Mouse (Mus musculus): ENCODE measurements around the gene Cdk14. TPM values are rescaled to one million over a fixed set of nuclear protein-coding genes. Genes with fewer than 3 reads are reported as not detected.

Cdk14 gene
- polyA plus RNA-seq, 1 experiment = 8.9 TPM

- DNase-seq (ENCODE audit: low read depth) = no peak
Observed at GRCm38 (mm10) chr5:4853503-4853902, 566.6 kb downstream of the Cdk14 start.

GRCm38 (mm10) chr5:4852711-4853320, 567.3 kb downstream of the Cdk14 start:
- no peak for DNase-seq (ENCODE audit: low read depth)

- DNase-seq (ENCODE audit: low read depth) = no peak
Observed at GRCm38 (mm10) chr5:4851934-4852710, 568.0 kb downstream of the Cdk14 start.

GRCm38 (mm10) chr5:4851245-4851933, 568.7 kb downstream of the Cdk14 start:
- no peak for DNase-seq (ENCODE audit: low read depth)

GRCm38 (mm10) chr5:4834819-4835480, 585.2 kb downstream of the Cdk14 start:
- no peak for DNase-seq (ENCODE audit: low read depth)

- no peak for DNase-seq (ENCODE audit: low read depth)
Observed at GRCm38 (mm10) chr5:4833940-4834339, 586.2 kb downstream of the Cdk14 start.

GRCm38 (mm10) chr5:4826886-4827285, 593.2 kb downstream of the Cdk14 start:
- DNase-seq (ENCODE audit: low read depth) = no peak

GRCm38 (mm10) chr5:4825951-4826350, 594.2 kb downstream of the Cdk14 start:
- DNase-seq (ENCODE audit: low read depth) = no peak

GRCm38 (mm10) chr5:4825076-4825475, 595.0 kb downstream of the Cdk14 start:
- DNase-seq (ENCODE audit: low read depth) = no peak

GRCm38 (mm10) chr5:4824171-4824570, 595.9 kb downstream of the Cdk14 start:
- no peak for DNase-seq (ENCODE audit: low read depth)

GRCm38 (mm10) chr5:4822041-4822440, 598.1 kb downstream of the Cdk14 start:
- no peak for DNase-seq (ENCODE audit: low read depth)

- no peak for DNase-seq (ENCODE audit: low read depth)
Observed at GRCm38 (mm10) chr5:4821368-4821771, 598.7 kb downstream of the Cdk14 start.

- no peak for DNase-seq (ENCODE audit: low read depth)
Observed at GRCm38 (mm10) chr5:4816981-4817380, 603.1 kb downstream of the Cdk14 start.

- DNase-seq (ENCODE audit: low read depth) = no peak
Observed at GRCm38 (mm10) chr5:4814465-4815204, 605.5 kb downstream of the Cdk14 start.

- DNase-seq (ENCODE audit: low read depth) = no peak
Observed at GRCm38 (mm10) chr5:4813357-4813756, 606.8 kb downstream of the Cdk14 start.

- no peak for DNase-seq (ENCODE audit: low read depth)
Observed at GRCm38 (mm10) chr5:4812036-4812729, 607.9 kb downstream of the Cdk14 start.

GRCm38 (mm10) chr5:4805228-4805627, 614.9 kb downstream of the Cdk14 start:
- no peak for DNase-seq (ENCODE audit: low read depth)

GRCm38 (mm10) chr5:4803708-4804107, 616.4 kb downstream of the Cdk14 start:
- no peak for DNase-seq (ENCODE audit: low read depth)

- DNase-seq (ENCODE audit: low read depth) = no peak
Observed at GRCm38 (mm10) chr5:4801971-4802370, 618.1 kb downstream of the Cdk14 start.

GRCm38 (mm10) chr5:4801096-4801850, 618.8 kb downstream of the Cdk14 start:
- no peak for DNase-seq (ENCODE audit: low read depth)

Data from gonadal fat pad, adult 2 months (tissue).